Mouse (Mus musculus) urinary bladder, postnatal 14 days (tissue): ENCODE measurements around the gene Tmem106c.

Experiments
- DNase-seq: peaks from one replicate; pipeline ENCODE4 v3.0.0; 2021; ENCODE audit warnings: low spot score

Gene Tmem106c

GRCm38 (mm10) chr15:97963989-97964835 lies at the start of gene Tmem106c:
Gene Tmem106c, plus strand, starts transcription at chr15:97964200.
- peak; percentile 91 for DNase-seq

- DNase-seq: peak; percentile 14
These were observed 49.7 kb upstream of the Tmem106c start for GRCm38 (mm10) chr15:97914331-97914747.

DNA sequence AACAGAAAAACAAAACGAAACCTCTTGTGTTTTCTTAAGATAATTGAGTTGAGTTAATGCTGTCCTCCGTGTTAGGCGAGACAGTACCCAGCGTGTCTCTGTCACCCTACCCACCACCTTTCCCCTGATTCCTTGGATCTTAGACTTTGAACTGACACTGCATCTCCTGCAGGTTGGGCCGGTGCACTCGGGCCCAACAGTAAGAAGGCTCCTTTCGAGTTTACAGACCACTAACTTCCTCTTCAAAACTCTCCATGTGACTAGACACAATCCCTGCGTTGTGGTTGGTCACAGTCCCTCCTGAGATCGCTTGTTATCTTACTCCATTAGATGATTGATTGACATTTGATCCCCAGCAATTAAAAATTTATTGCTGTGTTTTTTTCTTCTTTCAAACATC lies 46.0 kb upstream of the Tmem106c start:
- no peak for DNase-seq

- DNase-seq: no peak
These were observed 44.8 kb upstream of the Tmem106c start for GRCm38 (mm10) chr15:97919217-97919616.

DNA sequence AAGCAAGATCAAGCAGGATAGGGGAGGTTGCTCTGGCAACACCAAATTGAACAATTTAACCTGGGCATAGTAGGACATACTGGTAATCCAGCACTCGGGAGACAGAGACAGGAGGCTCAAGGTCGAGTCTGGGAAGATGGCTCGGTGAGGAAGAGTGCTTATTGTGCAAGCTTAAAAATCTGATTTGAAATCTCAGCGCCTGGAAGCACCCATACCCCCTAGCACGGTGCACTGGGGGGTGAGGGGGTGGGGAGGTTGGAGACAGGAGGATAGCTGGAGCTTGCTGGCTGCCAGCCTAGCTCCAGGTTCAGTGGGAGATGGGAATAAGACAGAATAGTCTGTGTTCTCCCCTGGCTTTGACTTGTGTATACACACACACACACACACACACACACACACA lies 43.7 kb upstream of the Tmem106c start:
- DNase-seq: no peak

DNA sequence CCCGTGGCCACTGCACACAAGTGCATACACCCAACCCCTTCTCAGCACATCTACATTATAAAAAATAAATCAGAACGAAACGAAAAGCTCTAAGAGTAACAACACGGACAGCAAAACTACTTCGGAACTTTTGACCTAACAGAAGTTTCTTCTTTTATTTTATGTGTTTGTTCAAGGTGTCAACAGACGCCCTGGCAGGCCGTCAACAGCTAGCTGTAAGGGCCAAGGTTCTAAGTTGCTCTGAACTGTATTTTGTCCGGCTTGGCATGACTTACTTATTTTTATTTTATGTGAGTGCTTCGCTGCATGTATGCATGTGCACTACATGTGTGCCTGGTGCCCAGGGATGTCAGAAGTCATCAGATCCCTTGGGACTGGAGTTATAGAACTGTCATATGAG lies 42.2 kb upstream of the Tmem106c start:
- DNase-seq: no peak

DNA sequence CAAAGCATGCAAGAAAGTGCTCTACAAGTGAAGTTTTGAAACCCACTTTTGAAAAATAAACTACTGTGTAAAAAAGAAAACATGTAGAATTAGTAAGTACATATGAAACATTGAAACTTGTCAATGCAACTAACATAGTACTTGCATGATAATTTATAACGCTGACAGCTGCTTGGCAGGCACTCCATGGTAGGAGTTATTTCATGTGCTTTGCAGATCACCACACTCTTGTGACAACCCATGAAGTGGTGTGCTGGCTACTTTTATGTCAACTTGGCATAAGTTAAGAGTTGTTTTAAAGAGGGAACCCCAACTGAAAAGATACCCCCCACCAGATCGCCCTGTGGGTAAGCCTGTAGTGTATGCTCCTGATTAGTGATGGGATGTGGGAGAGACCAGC lies 41.6 kb upstream of the Tmem106c start:
- no peak for DNase-seq

- no peak for DNase-seq
These were observed 37.0 kb upstream of the Tmem106c start for GRCm38 (mm10) chr15:97927018-97927417.

- DNase-seq: no peak
These were observed 36.2 kb upstream of the Tmem106c start for GRCm38 (mm10) chr15:97927821-97928220.

GRCm38 (mm10) chr15:97929259-97929824 lies 34.7 kb upstream of the Tmem106c start:
- DNase-seq: no peak

GRCm38 (mm10) chr15:97932441-97932840 lies 31.6 kb upstream of the Tmem106c start:
- DNase-seq: no peak

GRCm38 (mm10) chr15:97938580-97938979 lies 25.4 kb upstream of the Tmem106c start:
- no peak for DNase-seq

DNA sequence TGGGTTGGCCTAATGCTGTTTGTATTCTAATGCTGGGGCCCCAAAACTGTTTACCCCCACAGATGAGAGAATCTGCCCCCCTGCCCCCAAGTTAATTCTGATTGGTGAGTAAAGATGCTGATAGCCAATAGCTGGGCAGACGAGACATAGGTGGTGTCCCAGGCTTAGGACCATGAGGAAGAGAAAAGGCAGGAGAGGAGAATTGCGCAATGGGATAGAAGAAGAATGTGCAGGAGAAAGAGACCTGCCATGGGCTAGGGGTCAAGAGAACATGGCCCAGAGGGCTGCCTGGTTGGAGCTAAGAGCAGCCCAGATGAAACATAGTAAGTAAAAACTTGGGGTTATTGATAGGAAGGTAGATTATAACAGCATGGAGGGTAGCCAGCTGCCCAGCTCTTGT lies 23.9 kb upstream of the Tmem106c start:
- no peak for DNase-seq

DNA sequence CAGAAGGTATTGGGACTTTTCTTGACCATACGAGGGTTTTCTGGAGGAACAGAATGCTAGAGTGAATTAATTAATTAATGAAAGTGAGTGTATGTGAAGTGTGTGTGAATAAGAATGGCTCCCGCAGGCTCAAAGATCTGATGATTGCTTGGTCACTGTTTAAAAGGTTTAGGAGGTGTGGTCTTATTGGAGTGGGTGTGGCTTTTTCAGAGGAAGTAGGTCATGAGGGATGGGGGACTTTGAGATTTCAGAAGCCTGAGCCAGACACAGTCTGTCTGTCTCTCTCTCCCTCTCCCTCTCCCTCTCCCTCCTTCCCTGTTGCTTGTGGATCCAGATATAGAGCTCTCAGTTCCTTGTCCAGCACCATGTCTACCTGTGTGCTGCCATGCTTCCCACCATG lies 22.7 kb upstream of the Tmem106c start:
- no peak for DNase-seq

DNA sequence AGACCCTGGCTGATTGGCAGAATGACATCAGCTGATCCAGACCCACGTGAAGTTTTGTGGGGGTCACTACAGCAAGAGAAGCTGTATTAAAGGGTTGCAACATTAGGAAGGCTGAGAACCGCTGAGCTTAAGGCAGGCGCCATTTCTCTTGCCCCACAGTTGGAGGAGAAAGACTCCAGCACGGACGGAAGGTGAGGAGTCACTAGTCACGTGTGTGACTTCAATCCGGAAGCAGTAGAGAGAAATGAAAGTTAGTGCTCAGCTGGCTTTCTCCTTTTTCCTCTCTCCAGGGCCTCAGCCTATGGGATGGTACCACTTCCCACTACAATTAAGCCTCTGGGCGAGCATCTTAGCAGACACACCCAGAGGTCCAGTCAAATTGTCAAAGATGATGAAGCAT lies 21.5 kb upstream of the Tmem106c start:
- no peak for DNase-seq

GRCm38 (mm10) chr15:97943356-97943755 lies 20.6 kb upstream of the Tmem106c start:
- no peak for DNase-seq

DNA sequence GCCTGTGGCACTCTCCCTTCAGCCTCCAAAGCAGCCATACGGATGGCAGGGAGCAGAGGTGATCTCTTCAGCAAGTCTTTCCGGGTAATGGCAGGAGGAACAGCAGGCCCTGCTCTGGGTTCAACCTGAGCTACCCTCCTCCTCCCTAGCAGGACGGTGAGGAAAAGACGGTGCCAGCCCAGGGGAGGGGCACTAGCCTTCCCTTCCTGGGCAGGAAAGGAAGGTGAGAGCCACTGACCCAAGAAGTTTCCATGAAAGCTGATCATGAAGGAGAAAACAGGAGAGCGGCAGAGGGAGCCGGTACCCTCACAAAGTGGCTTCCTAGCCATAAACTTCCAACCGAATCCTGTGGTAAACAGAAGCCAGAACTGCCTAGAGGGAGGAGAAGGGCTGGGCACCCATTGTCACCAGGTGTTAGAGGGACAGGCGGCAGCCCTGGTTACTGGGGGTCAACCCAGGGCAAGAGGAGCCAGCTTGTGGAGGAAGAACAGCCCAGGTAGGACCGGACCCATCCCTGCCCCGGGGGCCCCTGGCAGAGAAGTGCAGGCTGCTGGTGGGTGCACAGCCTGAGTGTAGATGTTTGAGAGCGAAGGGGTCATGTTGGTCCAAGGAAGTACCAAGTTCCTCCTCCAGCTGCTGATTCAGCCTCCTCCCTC lies 19.0 kb upstream of the Tmem106c start:
- no peak for DNase-seq

DNA sequence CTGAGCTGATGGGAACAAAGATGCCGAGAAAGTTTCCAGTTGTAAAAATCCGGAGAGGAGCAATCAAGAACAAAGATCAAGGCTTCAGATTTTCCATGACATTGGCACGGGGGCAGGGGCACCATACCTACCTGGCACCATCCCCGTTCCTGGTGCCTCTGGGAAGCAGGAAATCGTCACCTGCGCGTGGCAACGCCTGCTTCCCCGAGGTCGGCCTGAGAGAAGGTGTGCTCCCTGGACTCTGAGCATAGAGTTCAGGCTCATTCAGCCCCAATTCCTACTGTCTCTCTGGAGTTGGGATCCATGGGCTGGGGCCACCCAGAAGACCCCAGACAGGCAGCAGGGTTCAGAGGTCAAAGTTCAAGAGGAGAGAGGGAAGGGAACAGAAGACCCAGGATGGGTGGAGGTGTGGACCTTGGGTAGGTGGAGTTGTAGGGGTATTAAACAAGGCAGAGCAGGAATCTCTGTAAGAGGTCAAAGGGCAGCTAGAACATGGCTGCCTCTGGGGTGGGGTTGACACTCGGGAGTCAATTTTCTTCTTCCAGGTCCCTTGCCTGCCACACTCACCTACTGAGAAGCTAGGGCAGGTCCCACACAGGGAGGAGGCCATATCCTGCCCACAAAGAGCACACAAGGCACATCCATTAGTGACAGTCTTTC lies 18.2 kb upstream of the Tmem106c start:
- DNase-seq: no peak

- no peak for DNase-seq
These were observed 15.3 kb upstream of the Tmem106c start for GRCm38 (mm10) chr15:97948720-97949119.

DNA sequence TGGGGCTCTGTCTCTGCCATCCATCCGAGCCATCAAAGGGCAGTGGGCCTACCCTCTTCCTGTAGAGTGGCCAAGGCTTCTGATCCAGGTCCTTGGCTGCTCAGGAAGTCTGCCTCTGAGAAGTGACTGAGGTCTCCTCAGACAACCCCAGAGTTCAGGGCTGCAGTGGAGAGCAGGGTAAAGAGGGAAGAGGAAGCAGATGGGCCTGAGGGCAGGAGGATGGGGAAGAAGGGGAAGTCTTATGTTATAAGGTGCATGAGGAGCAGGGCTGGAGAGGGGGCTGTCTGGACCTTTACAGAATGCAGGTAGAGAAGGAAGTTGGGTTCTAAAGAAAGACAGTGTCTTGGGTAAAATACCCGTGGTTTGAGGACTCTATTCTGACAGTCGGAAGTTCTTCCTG lies 14.3 kb upstream of the Tmem106c start:
- no peak for DNase-seq

DNA sequence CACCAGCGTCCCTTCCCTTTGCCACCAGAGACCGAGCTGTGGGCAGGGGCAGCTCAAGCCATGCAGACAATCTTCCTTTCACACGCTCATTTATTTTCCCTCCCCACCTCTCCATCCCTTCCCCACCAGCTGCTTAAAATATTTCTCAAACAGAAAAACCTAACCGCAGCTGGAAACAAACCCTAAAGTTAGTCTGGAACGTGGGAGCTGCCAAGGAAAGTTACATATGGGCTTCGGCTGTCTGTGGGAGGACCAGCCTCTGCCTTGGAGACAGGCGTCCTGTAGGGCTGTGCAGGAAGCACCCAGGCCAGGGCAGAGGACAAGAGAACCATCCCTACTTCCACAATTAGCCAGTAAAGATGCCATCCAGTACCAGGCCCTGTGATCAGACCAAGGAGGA lies 13.8 kb upstream of the Tmem106c start:
- DNase-seq: no peak

DNA sequence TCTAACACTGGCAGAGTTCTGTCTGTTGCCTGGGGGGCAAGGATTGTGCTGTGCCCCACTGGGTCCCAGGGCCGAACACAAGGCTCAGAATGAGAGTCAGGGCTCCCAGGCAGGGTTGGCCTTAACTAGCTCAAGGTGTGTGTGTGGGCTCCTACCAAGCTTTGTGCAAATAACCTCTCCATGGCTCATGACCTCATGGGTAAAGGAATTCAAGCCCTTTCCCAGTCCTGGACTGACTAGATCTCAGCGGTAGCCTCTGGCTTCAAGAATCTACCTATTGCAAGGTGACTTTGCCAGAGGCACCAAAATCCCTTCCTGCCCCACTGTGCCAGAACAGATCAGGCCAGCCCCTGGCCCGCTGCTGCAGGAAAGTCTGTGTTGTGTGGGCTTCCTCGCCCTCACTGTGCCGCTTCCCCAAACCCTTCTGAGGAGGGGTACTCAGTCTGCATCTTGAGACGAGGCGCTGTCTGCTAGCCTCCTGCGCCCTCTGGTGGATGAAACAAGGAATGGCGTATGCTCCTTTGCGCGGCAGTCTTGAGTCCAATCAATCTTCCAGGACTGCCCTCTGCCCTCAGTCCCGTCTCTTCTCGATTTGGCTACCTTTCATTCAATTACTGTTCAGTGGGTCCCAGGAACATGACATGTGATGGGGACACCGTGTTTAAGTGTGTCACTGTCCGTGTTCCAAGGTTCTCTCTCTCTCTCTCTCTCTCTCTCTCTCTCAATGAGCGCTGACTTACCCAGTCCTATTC lies 11.7 kb upstream of the Tmem106c start:
- DNase-seq: peak; percentile 46
